Mouse (Mus musculus): Measurements from ENCODE around the gene Pkn1.

GRCm38 (mm10) chr8:83694369-83695160 lies 4.4 kb downstream of the Pkn1 start:
- no peak for TF ChIP-seq CTCF (IDR thresholded peaks at IDR 0.05; ENCODE audit: low read depth, low read length)
- TF ChIP-seq POLR2A (IDR thresholded peaks at IDR 0.05; ENCODE audit: borderline replicate concordance, low read depth, low read length): no peak
